Mouse (Mus musculus) monocyte, adult 5-6 weeks (primary cell): ENCODE measurements around the gene Clmp. TPM values are rescaled to one million over a fixed set of nuclear protein-coding genes. Genes with fewer than 3 reads are reported as not detected.

ENCODE experiments used
- ATAC-seq: fragments of 153-309, 156-312 bp; replicated peaks from 2 replicates; pipeline ENCODE4 v1.8.0; 2017; ENCODE audit warnings: mild to moderate bottlenecking; ENCODE audit not compliant: low TSS enrichment, insufficient number of reproducible peaks, severe bottlenecking, poor library complexity, low FRiP score
- total RNA-seq: library from RNA; stranded (forward); fragments of 200-1000, 200-491, 200-594 nt; gene quantifications from 3 replicates; pipeline ENCODE4 v1.2.3, GENCODE M21; 2017

The Clmp gene
- 0.10 to 0.29 TPM in 2 of 3 replicates, not detected in the other for total RNA-seq

DNA sequence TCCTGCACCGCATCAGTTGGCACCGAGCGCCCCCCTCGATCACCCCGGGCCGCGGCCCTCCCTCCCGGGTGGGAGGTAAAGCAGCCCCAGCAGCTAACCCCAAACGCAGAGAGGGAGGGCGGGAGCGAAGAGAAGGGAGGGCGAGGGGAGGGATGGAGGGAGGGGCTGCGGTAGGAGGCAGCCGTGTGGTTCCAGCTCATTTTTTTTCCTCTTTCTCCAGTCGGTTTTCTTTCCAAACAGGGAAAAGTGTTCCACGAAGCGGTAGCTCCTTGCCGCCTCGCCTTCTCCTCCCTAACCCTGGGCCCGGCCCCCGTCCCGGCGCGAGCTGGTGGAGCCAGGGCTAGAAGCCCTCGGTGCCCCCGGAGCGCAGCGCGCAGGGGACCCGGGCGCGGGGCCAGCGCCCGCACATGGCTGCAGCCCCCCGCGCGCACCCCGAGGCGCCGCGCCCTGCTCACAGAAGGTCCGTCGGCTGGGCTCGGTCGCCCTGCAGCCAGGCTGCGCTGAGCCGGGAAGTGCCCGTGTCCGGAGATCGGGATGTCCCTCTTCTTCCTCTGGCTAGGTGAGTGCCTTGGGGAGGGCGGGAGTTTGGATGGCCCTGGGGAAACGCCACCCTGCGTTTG is at the start of gene Clmp:
Clmp (plus strand) TSS at position 162 of the 620 bp plus-strand sequence.
- ATAC-seq: no peak

- ATAC-seq: peak; percentile 72; the same call in 1 of the 2 replicates
These were observed 49.7 kb upstream of the Clmp start for GRCm38 (mm10) chr9:40636054-40636453.

GRCm38 (mm10) chr9:40637705-40638393 is 47.9 kb upstream of the Clmp start:
- ATAC-seq: no peak

GRCm38 (mm10) chr9:40638394-40639049 is 47.2 kb upstream of the Clmp start:
- ATAC-seq: no peak; the same call in 1 of the 2 replicates

DNA sequence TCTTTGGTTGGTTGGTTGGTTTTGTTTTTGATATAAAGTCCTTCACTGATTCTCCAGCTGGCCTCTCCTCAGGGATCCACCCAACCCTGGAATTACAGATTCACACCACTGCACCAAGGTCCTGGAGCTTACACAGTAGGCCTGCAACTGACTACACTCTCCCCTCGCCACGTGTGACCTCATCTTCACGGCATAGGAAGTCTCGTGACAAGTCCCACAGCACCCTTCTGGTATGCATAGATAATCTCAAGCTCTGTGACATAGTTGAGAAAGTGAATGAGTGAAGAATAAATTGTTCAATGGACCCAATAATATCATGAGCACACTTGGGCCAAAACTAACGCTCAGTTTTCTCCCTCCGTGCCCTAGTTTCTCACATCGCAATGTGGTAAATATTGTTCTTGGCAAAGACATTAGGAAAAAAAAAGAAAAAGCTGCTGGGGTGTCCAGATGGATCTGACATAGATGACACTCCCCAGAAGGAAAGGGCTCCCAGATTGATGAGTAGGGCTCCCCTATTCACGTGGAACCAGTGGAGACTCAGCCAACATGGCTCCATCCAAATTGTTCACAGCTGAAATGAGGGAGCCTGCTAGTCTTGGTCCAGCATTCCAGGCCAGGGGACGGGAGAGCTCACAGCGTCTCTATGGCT is 46.1 kb upstream of the Clmp start:
- ATAC-seq: no peak

GRCm38 (mm10) chr9:40641318-40641717 is 44.4 kb upstream of the Clmp start:
- ATAC-seq: no peak

GRCm38 (mm10) chr9:40642470-40643220 is 43.1 kb upstream of the Clmp start:
- ATAC-seq: no peak; the same call in 1 of the 2 replicates

DNA sequence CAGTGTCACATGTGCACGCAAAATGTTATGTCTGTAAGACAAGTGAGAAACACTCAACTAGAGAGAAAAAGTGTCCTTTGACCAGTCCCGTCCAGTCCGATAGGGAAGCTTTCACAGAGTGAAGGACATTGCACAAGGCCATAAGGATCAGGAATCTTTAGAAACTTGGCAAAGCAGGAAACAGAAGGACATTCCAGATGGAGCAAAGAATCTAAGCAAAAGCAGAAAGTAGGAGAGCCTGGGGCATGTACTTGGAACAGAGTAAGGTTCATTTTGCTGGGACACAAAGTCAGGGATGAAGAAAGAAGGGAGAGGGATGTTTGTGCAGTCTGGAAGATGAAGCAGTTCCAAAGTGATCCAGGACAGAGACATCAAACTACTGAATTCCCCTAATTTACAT is 36.3 kb upstream of the Clmp start:
- no peak for ATAC-seq

DNA sequence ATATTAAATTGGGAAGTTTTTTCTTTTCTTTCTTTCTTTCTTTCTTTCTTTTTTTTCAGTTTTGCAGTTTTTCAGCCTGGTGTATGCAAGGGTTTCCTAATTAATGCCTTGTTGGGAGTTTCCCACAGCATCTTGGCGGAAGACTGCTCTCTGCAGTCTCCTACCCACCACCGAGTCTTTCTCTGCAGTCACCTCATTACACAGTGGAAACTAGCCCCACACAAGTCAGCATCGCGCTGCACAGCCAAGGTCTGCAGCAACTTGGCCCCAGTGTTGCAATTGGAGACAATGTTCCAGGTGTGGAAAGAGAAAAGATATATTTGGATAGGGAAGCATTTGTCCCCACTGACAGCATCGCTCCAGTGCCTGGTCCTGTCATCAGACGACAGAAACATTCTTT is 35.8 kb upstream of the Clmp start:
- no peak for ATAC-seq

DNA sequence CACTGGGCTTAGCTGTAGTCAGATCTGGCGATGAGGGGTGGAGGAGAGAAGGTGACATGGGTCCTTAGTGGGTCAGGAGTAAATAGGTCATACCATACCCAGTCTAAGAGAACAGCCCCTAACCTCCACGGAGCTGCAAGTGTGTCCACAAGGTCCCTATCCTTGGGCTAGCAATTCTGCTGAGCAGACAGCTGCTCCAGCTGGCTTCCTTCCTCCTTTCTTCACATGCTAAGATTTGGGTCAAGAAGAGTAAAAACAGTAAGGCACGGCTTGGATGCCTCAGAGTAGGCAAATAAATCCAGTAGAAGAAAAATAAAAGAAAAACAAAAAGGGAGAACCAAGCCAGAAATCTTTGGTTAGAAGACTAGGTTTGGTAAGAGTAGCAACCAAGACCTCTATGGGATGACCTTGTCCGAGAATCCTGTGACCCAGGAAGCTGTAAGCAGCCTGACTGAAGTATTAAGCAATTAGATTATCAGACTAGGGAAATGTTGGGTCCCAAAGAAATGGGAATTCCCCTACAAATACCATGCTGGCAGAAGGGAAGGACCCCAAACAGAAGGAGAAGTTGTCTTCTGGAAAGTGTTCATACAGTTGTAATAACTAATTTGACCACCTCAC is 34.4 kb upstream of the Clmp start:
- no peak for ATAC-seq

GRCm38 (mm10) chr9:40652757-40653156 is 33.0 kb upstream of the Clmp start:
- ATAC-seq: no peak

DNA sequence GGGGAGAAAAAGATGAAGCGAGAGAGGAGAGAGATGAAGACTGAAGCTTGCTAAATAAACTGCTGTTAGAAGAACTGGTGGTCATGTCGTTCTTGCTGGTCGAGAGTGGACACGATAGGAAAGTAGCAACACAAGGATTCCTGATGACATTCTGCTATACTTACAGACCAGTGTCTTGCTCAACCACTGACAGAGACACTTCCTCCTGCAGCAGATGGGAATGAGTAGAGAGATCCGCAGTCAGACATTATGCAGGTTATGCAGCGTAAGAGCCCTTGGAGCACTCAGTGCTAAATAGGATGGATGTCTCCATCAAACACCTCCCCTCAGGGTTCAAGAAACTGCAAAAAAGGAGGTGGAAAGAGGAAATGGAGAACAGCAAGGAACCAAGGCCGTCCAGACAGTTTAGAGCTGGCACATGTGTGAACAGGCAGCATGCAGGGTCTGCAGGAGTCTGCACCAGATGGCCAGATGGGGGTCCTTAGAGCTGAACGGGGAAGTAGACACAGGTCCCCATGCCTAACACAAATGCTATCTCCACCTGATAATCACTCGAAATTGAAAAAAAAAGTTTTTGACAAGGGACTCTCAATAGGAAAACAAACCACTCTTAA is 19.5 kb upstream of the Clmp start:
- no peak for ATAC-seq

DNA sequence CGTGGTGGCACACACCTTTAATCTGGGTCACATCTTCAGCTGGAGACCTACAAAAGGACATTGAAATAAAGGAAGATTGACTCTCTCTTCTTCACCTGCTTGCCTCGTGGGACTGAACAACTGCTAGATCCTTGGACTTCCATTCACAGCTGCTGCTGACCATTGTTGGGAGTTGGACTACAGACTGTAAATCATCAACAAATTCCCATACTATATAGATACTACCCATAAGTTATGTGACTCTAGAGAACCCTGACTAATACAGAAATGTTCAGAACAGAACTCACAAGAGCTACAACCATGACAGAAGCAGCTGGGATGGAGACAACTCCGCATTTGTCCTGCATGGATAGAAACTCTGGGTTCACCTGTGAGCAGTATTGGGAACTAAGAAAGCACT is 15.4 kb upstream of the Clmp start, which contains the start of gene Gm21915:
Gm21915 (plus strand) TSS at position 301 of the 400 bp plus-strand sequence.
- no peak for ATAC-seq

GRCm38 (mm10) chr9:40671323-40671930 is 14.3 kb upstream of the Clmp start:
- ATAC-seq: no peak

DNA sequence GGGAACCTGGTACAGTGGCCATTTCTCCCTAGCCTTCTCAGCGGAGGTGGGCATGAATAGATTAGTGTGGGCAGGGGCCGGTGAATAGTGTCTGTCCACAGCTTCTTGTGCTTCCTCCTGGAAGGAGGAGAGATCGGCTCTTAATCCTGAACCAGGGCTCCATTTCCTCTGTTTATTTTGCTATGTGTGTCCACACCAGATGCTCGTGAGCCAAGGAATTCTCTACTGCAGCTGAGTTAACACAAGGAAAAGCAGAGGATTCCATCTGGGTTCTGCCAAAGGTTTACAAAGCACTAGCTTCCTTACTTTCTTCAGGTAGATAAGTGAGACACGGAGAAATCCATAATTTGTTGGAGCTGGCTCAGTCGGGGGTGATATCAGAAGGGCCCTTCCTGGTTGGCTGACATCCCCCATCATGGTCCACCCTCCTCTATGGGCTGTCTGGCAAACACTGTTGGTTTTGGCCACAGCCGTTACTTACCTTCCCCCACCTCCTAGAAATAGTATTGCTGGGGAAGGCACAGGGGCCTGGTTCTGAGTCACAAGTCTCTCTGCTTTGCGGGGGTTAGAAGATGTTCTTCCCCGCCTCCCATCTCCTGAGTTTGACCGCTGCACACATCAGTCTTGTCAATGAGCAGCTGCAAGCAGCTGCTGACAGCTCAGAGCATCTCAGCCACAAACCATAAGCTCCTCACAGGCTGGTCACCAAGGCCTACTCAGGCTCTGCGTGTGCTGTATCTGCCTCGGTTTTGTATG is 10.4 kb upstream of the Clmp start:
- no peak for ATAC-seq

DNA sequence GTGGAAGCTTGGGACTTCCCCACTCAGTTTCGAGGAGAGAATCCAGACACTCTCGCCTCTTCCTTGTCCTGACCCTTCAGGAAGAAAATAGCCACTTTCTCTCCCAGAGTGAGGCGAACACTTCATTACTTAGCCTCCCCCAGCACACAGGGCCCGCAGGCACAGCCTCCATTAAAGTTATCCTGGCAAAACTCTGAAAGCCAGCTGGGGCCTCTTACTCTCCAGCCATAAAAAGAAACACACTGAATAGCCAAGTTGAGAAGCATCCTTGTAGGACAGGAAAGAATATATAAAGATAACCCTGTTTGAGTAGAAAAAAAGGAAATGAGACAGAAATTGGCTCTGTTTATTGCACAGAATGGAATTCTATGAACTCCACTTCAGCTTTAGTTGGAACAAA is 7.1 kb upstream of the Clmp start:
- no peak for ATAC-seq

- no peak for ATAC-seq
These were observed 698 bp downstream of the Clmp start for GRCm38 (mm10) chr9:40686421-40686899.
